Mouse (Mus musculus) cerebellum, adult 9-10 months (tissue): ENCODE results near the gene Plce1.
"Not testable (repeated sequence)": the region's sequence is repeated elsewhere in the genome, so short reads cannot be mapped to it uniquely, and the experiment has no call there.

ENCODE experiments used
- DNase-seq: peaks from one replicate; pipeline ENCODE4 v3.0.0; 2022

Plce1 gene

GRCm38 (mm10) chr19:38592566-38593224, 111.8 kb downstream of the Plce1 start:
- DNase-seq = no peak

GRCm38 (mm10) chr19:38593225-38593897, 112.5 kb downstream of the Plce1 start:
- no peak for DNase-seq

GRCm38 (mm10) chr19:38596096-38596495, 115.2 kb downstream of the Plce1 start:
- no peak for DNase-seq

- DNase-seq = no peak
Observed at GRCm38 (mm10) chr19:38597392-38597791, 116.5 kb downstream of the Plce1 start.

GRCm38 (mm10) chr19:38599001-38599400, 118.1 kb downstream of the Plce1 start:
- DNase-seq = no peak

- DNase-seq = no peak
Observed at GRCm38 (mm10) chr19:38601127-38601526, 120.2 kb downstream of the Plce1 start.

GRCm38 (mm10) chr19:38602811-38603210, 121.9 kb downstream of the Plce1 start:
- no peak for DNase-seq

- DNase-seq = no peak
Observed at GRCm38 (mm10) chr19:38607236-38607635, 126.3 kb downstream of the Plce1 start.

- DNase-seq = no peak
Observed at GRCm38 (mm10) chr19:38608951-38609654, 128.2 kb downstream of the Plce1 start.

GRCm38 (mm10) chr19:38610291-38610690, 129.4 kb downstream of the Plce1 start:
- no peak for DNase-seq

- DNase-seq = no peak
Observed at GRCm38 (mm10) chr19:38610809-38611208, 129.9 kb downstream of the Plce1 start.

- no peak for DNase-seq
Observed at GRCm38 (mm10) chr19:38614067-38614675, 133.3 kb downstream of the Plce1 start.

GRCm38 (mm10) chr19:38615356-38615755, 134.4 kb downstream of the Plce1 start:
- DNase-seq = no peak

GRCm38 (mm10) chr19:38620134-38620533, 139.2 kb downstream of the Plce1 start:
- no peak for DNase-seq

- DNase-seq = no peak
Observed at GRCm38 (mm10) chr19:38621546-38621945, 140.6 kb downstream of the Plce1 start.

GRCm38 (mm10) chr19:38626246-38627015, 145.5 kb downstream of the Plce1 start:
- no peak for DNase-seq

- no peak for DNase-seq
Observed at GRCm38 (mm10) chr19:38627075-38627768, 146.3 kb downstream of the Plce1 start.

GRCm38 (mm10) chr19:38632251-38632650, 151.3 kb downstream of the Plce1 start:
- DNase-seq = no peak

GRCm38 (mm10) chr19:38633306-38633705, 152.4 kb downstream of the Plce1 start:
- DNase-seq = no peak

- DNase-seq = no peak
Observed at GRCm38 (mm10) chr19:38639050-38639449, 158.1 kb downstream of the Plce1 start.

GRCm38 (mm10) chr19:38639805-38640204, 158.9 kb downstream of the Plce1 start:
- no peak for DNase-seq

- DNase-seq = not testable (repeated sequence)
Observed at GRCm38 (mm10) chr19:38642515-38642914, 161.6 kb downstream of the Plce1 start.
